Mouse (Mus musculus): ENCODE measurements at regions not wholly inside any gene's neighbourhood (a gene's known extent, or its start where the extent isn't known, plus 50 kb on each side); places are given as distances from the start of the nearest gene placed in this dataset.

GRCm38 (mm10) chr7:118294637-118295036, 51.2 kb upstream of the Smg1 start:
- Histone ChIP-seq H3K4me1 (ENCODE audit: insufficient read depth) (no peaks in the 10 kb centered on the region), H3K9ac (no peak overlapping the region), H3K36me3 (ENCODE audit: insufficient read depth) (no peaks in the 10 kb centered on the region), H3K27me3 (ENCODE audit: insufficient read depth, low read length) (no peaks in the 10 kb centered on the region), H3K4me2 (no peak overlapping the region), H3K4me3 (ENCODE audit: low read depth, low read length) (no peak overlapping the region), H3K27ac (ENCODE audit: low read depth) (no peak overlapping the region), H3K9me3 (ENCODE audit: low read depth, low read length) (no peaks in the 10 kb centered on the region)
- no peak for TF ChIP-seq CTCF (IDR thresholded peaks at IDR 0.05; ENCODE audit: low read depth)
- DNase-seq, result no peak
- 90% methylated on average over 12 of the region's 12 CpGs for WGBS
- ATAC-seq (ENCODE audit: insufficient read depth), result no peak
